Mouse (Mus musculus) liver, adult 2 months (tissue): ENCODE data around the gene Dtymk.

Experiments used
- CTCF ChIP-seq: fragments of 200-500 bp; IDR thresholded peaks from 2 replicates; pipeline ENCODE4 v1.5.1; 2011; ENCODE audit warnings: low read depth, low read length, control low read depth
- POLR2A ChIP-seq: fragments of 200-500 bp; IDR thresholded peaks from 2 replicates; pipeline ENCODE4 v1.6.1; 2011; ENCODE audit warnings: low read length, control low read depth; ENCODE audit not compliant: insufficient read depth; ENCODE audit errors: extremely low read depth

- TF ChIP-seq POLR2A, result no peak
- TF ChIP-seq CTCF, result no peak
Measured at GRCm38 (mm10) chr1:93756154-93756553, 45.6 kb downstream of the Dtymk start.
